Mouse (Mus musculus) hindbrain, embryonic 12.5 days (tissue): ENCODE measurements around the gene Yjefn3. TPM values are rescaled to one million over a fixed set of nuclear protein-coding genes. Genes with fewer than 3 reads are reported as not detected.

ENCODE experiments used
- ATAC-seq: fragments of 200-750 bp; cut with Nextera tagmentation; 2 replicates; pipeline ENCODE4 v1.8.0; 2017; ENCODE audit warnings: moderate TSS enrichment; ENCODE audit not compliant: low FRiP score
- H3K27ac ChIP-seq: fragments of 300-500 bp; sonication (generic); 2 replicates; pipeline ENCODE4 v1.5.1; 2016; ENCODE audit warnings: mild to moderate bottlenecking
- H3K27me3 ChIP-seq: fragments of 300-500 bp; sonication (generic); 2 replicates; pipeline ENCODE4 v1.6.1; 2016; ENCODE audit warnings: mild to moderate bottlenecking
- H3K36me3 ChIP-seq: fragments of 300-500 bp; sonication (generic); 2 replicates; pipeline ENCODE4 v1.6.1; 2016; ENCODE audit warnings: mild to moderate bottlenecking
- H3K4me1 ChIP-seq: fragments of 300-500 bp; sonication (generic); 2 replicates; pipeline ENCODE4 v1.6.1; 2016
- H3K4me2 ChIP-seq: fragments of 300-500 bp; sonication (generic); replicated peaks from 2 replicates; pipeline ENCODE4 v1.6.1; 2016; ENCODE audit warnings: mild to moderate bottlenecking
- H3K4me3 ChIP-seq: fragments of 300-500 bp; sonication (generic); 2 replicates; pipeline ENCODE4 v1.5.1; 2016; ENCODE audit warnings: mild to moderate bottlenecking
- H3K9ac ChIP-seq: fragments of 300-500 bp; sonication (generic); 2 replicates; pipeline ENCODE4 v1.6.1; 2016; ENCODE audit warnings: mild to moderate bottlenecking, moderate library complexity
- H3K9me3 ChIP-seq: fragments of 300-500 bp; sonication (generic); replicated peaks from 2 replicates; pipeline ENCODE4 v1.6.1; 2016; ENCODE audit warnings: mild to moderate bottlenecking
- WGBS: fragments of 180-500 bp; shearing (Covaris S2); methylation state at CpG from one replicate; pipeline ENCODE4 v1.1.7; 2016; 5-methylcytosine and 5-hydroxymethylcytosine counted together
- polyA plus RNA-seq: library from polyadenylated mRNA; unstranded; fragments of >200 nt; fragmentation: Nextera tagmentation; extraction: Ambion mirVana; gene quantifications from 2 replicates; pipeline ENCODE4 v1.2.1, GENCODE M21; 2016

Yjefn3 gene
- polyA plus RNA-seq, 1 experiment from 2014 or later, result 10.1 TPM

DNA sequence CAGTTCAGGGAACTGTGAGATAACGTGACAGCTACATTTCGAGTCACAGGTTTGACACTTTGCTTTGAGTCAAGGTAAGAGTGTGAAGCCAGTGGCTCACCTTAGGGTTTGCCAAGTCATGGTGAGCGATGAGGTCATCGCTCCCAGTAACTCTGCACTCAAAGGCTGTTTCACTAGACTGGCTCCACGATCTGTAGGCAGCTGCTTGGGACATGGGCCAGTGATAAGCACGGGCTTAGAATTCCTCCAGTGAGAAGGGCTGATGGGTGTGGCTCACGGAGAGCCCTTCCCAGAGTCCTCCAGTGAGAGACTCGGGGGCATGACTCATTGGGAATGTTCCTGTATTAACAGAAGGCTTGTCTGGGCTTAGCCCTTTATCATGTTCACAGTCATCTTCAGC is 53.6 kb downstream of the Yjefn3 start:
- H3K4me1 ChIP-seq, result no peaks in the 10 kb centered on the region
- H3K4me2 ChIP-seq, result no peak overlapping the region
- H3K9me3 ChIP-seq, result no peaks in the 10 kb centered on the region
- no peaks in the 10 kb centered on the region for H3K27me3 ChIP-seq
- H3K27ac ChIP-seq, result no peak overlapping the region
- no peak overlapping the region for H3K9ac ChIP-seq
- H3K4me3 ChIP-seq, result no peak overlapping the region
- peaks cover 15% of the 10 kb centered on the region for H3K36me3 ChIP-seq
- ATAC-seq, result no peak
- WGBS, result 89% methylated on average over 8 of the region's 8 CpGs

DNA sequence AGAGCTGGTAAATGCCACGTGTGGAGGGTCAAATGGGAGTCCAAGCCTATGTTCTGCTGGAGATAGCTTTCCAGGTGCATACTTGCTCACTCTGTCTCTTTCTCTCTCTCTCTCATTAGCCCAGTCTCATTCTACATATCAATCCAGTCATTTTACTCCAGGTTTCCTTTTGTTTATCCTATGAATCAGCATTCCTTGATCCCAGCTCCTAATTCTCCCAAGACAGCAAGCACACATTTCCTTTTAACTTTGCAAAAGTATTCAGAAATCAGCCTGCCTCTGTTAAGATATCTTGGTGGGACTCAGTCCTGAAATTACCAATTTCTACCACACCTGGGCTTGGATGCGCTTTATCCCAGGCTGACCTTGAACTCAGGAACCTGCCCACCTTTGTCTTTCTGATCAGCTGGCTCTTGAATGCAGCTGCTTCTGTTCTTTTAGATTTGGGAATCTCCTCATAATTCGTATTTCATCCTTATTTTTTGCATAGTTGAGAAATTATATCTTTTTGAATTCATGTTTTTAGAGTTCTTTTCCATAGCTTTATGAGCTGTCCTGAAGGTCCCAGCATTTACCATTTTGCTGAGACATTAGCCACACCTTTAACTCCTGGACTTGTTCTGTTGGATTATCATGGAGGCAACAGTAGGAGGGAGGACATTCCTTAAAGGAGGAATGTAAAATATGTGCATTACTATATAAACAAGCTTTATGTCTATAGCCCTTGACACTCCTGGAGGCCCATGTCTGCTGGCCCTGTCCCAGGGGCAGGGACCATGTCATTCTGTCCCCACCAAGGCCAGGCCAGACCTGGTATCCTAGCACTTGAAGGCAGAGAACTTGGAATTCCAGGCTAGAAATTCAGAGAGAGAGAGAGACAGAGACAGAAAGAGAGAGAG is 55.1 kb downstream of the Yjefn3 start:
- Histone ChIP-seq H3K36me3 (peaks cover 15% of the 10 kb centered on the region), H3K4me3 (no peak overlapping the region), H3K4me2 (no peak overlapping the region), H3K27me3 (no peaks in the 10 kb centered on the region), H3K4me1 (no peaks in the 10 kb centered on the region), H3K9ac (no peak overlapping the region), H3K9me3 (no peaks in the 10 kb centered on the region), H3K27ac (no peak overlapping the region)
- 74% methylated on average over 3 of the region's 3 CpGs for WGBS
- ATAC-seq, result no peak

Other genes starting within 250 kb of the Yjefn3 start
- 3.5 and 3.8 TPM in 2 replicates for gene Zfp964, start 248.2 kb downstream of the Yjefn3 start, polyA plus RNA-seq
- gene Zfp869, start 192.0 kb downstream of the Yjefn3 start, polyA plus RNA-seq, result 28.5 and 31.6 TPM in 2 replicates
- 6.6 and 7.3 TPM in 2 replicates for gene Zfp963, start 152.7 kb downstream of the Yjefn3 start, polyA plus RNA-seq
- 1.2 TPM in 1 of 2 replicates, not detected in the other for gene Gm20422, start 127.8 kb downstream of the Yjefn3 start, polyA plus RNA-seq
- gene Atp13a1, start 111.5 kb downstream of the Yjefn3 start, polyA plus RNA-seq, result 55.7 and 55.9 TPM in 2 replicates
- 42.7 and 42.8 TPM in 2 replicates for gene Zfp866, start 111.5 kb downstream of the Yjefn3 start, polyA plus RNA-seq
- 17.9 and 23.3 TPM in 2 replicates for gene Gmip, start 94.0 kb downstream of the Yjefn3 start, polyA plus RNA-seq
- 0.57 and 0.70 TPM in 2 replicates for gene Lpar2, start 80.3 kb downstream of the Yjefn3 start, polyA plus RNA-seq
- 36.4 and 39.0 TPM in 2 replicates for gene Pbx4, start 70.2 kb downstream of the Yjefn3 start, polyA plus RNA-seq
- gene Cilp2, start 15.0 kb downstream of the Yjefn3 start, polyA plus RNA-seq, result 1.2 and 1.5 TPM in 2 replicates
- 4.1 and 4.7 TPM in 2 replicates for gene Tssk6, start 528 bp downstream of the Yjefn3 start, polyA plus RNA-seq
- 160 and 167 TPM in 2 replicates for gene Ndufa13, start 154 bp downstream of the Yjefn3 start, polyA plus RNA-seq
- gene Gatad2a, start 93.7 kb upstream of the Yjefn3 start, polyA plus RNA-seq, result 53.1 and 54.8 TPM in 2 replicates
- 73.5 and 76.0 TPM in 2 replicates for gene Mau2, start 140.0 kb upstream of the Yjefn3 start, polyA plus RNA-seq
- 53.7 and 56.0 TPM in 2 replicates for gene Sugp1, start 140.1 kb upstream of the Yjefn3 start, polyA plus RNA-seq
- 1.0 and 2.2 TPM in 2 replicates for gene Tm6sf2, start 170.2 kb upstream of the Yjefn3 start, polyA plus RNA-seq
- gene Hapln4, start 180.7 kb upstream of the Yjefn3 start, polyA plus RNA-seq, result 0.34 and 0.81 TPM in 2 replicates
- gene Ncan, start 218.2 kb upstream of the Yjefn3 start, polyA plus RNA-seq, result 92.0 and 107 TPM in 2 replicates
- gene Nr2c2ap, start 228.6 kb upstream of the Yjefn3 start, polyA plus RNA-seq, result 24.7 and 27.2 TPM in 2 replicates
- 17.0 and 21.0 TPM in 2 replicates for gene Rfxank, start 236.4 kb upstream of the Yjefn3 start, polyA plus RNA-seq
- 38.2 and 42.1 TPM in 2 replicates for gene Borcs8, start 236.8 kb upstream of the Yjefn3 start, polyA plus RNA-seq
- 0.32 and 0.70 TPM in 2 replicates for gene Mef2b, start 237.0 kb upstream of the Yjefn3 start, polyA plus RNA-seq